Mouse (Mus musculus) CH12.LX (cell line): Measurements from ENCODE around the gene Rasal1. TPM values are rescaled to one million over a fixed set of nuclear protein-coding genes. Genes with fewer than 3 reads are reported as not detected.

Experiments
- DNase-seq: peaks from one replicate; pipeline ENCODE4 v3.0.0-alpha.2; 2013; ENCODE audit errors: extremely low read depth
- H3K27ac ChIP-seq: 2 replicates; pipeline ENCODE4 v1.5.1; 2012; ENCODE audit warnings: low read depth, mild to moderate bottlenecking, control low read depth, moderate library complexity; ENCODE audit not compliant: insufficient read depth
- H3K27me3 ChIP-seq: replicated peaks from 2 replicates; pipeline ENCODE3; 2012; ENCODE audit warnings: inconsistent platforms
- H3K36me3 ChIP-seq, 2 experiments: replicated peaks in 1 of 2; 2 replicates each; pipeline versions ENCODE3 to v1.6.1; 2012; ENCODE audit warnings: inconsistent platforms in 1 of 2, low read length in 1 of 2, mild to moderate bottlenecking in 1 of 2, mixed read lengths in 1 of 2, moderate library complexity in 1 of 2; ENCODE audit not compliant: control insufficient read depth in 1 of 2, insufficient read depth in 1 of 2
- H3K4me1 ChIP-seq, 2 experiments: 2 replicates each; pipeline ENCODE4 v1.6.1; 2012; ENCODE audit warnings: inconsistent platforms in 1 of 2, moderate library complexity in 1 of 2; ENCODE audit not compliant: insufficient read depth in 2 of 2, control insufficient read depth in 1 of 2
- H3K4me2 ChIP-seq: 2 replicates; pipeline ENCODE4 v1.6.1; 2012; ENCODE audit warnings: low read depth, mild to moderate bottlenecking, control low read depth; ENCODE audit not compliant: poor library complexity, insufficient read depth, severe bottlenecking
- H3K4me3 ChIP-seq, 3 experiments: fragments of 150-350 bp in 1 of 3; sonication (generic) in 1 of 3; replicated peaks in 1 of 3; 2 replicates each; pipeline versions ENCODE3 to v1.5.1; 2011 to 2012; ENCODE audit warnings: low read depth in 2 of 3, low read length in 2 of 3, mild to moderate bottlenecking in 2 of 3, moderate library complexity in 2 of 3, control low read depth in 1 of 3, improper control_type of control experiment in 1 of 3, inconsistent platforms in 1 of 3, mixed read lengths in 1 of 3; ENCODE audit not compliant: poor library complexity in 1 of 3
- H3K79me2 ChIP-seq: replicated peaks from 2 replicates; pipeline ENCODE4 v1.6.1; 2012; ENCODE audit warnings: mild to moderate bottlenecking, moderate library complexity; ENCODE audit not compliant: control insufficient read depth, poor library complexity, insufficient read depth, severe bottlenecking; ENCODE audit errors: extremely low read depth
- H3K9ac ChIP-seq: 2 replicates; pipeline ENCODE4 v1.6.1; 2012; ENCODE audit warnings: low read depth, mild to moderate bottlenecking, control low read depth, moderate library complexity; ENCODE audit not compliant: insufficient read depth
- H3K9me3 ChIP-seq: replicated peaks from 2 replicates; pipeline ENCODE3; 2012; ENCODE audit warnings: low read length, inconsistent platforms, mixed read lengths
- BHLHE40 ChIP-seq: IDR thresholded peaks from 2 replicates; pipeline ENCODE4 v1.6.1; 2011; ENCODE audit warnings: mild to moderate bottlenecking, low read depth, low read length, improper control_type of control experiment
- CHD2 ChIP-seq: IDR thresholded peaks from 2 replicates; pipeline ENCODE4 v1.6.1; 2011; ENCODE audit warnings: low read length, improper control_type of control experiment
- EP300 ChIP-seq: IDR thresholded peaks from 2 replicates; pipeline ENCODE4 v1.6.1; 2011; ENCODE audit warnings: low read length, improper control_type of control experiment
- IRF4 ChIP-seq: IDR thresholded peaks from 2 replicates; pipeline ENCODE4 v1.6.1; 2014; ENCODE audit warnings: low read depth, mild to moderate bottlenecking, inconsistent platforms, low read length, improper control_type of control experiment
- KAT2A ChIP-seq: IDR thresholded peaks from 2 replicates; pipeline ENCODE4 v1.6.1; 2012; ENCODE audit warnings: low read length, improper control_type of control experiment, inconsistent platforms; ENCODE audit not compliant: insufficient replicate concordance
- MEF2A ChIP-seq: IDR thresholded peaks from 2 replicates; pipeline ENCODE4 v1.6.1; 2014; ENCODE audit warnings: low read depth, mild to moderate bottlenecking, inconsistent platforms, low read length, improper control_type of control experiment, borderline replicate concordance
- POLR2A ChIP-seq: IDR thresholded peaks from 2 replicates; pipeline ENCODE4 v1.6.1; 2011; ENCODE audit warnings: low read depth, mild to moderate bottlenecking, improper control_type of control experiment, low read length
- RAD21 ChIP-seq: IDR thresholded peaks from 2 replicates; pipeline ENCODE4 v1.6.1; 2011; ENCODE audit warnings: low read depth, mild to moderate bottlenecking, low read length, improper control_type of control experiment, moderate library complexity
- SMC3 ChIP-seq: IDR thresholded peaks from 2 replicates; pipeline ENCODE4 v1.6.1; 2011; ENCODE audit warnings: low read depth, low read length, improper control_type of control experiment
- ZC3H11A ChIP-seq: IDR thresholded peaks from 2 replicates; pipeline ENCODE4 v1.6.1; 2012; ENCODE audit warnings: low read depth, mild to moderate bottlenecking, inconsistent platforms, low read length, improper control_type of control experiment
- ZKSCAN1 ChIP-seq: IDR thresholded peaks from 2 replicates; pipeline ENCODE4 v1.6.1; 2012; ENCODE audit warnings: low read depth, inconsistent platforms, low read length, improper control_type of control experiment, borderline replicate concordance
- ZMIZ1 ChIP-seq: IDR thresholded peaks from 2 replicates; pipeline ENCODE4 v1.6.1; 2012; ENCODE audit warnings: low read depth, mild to moderate bottlenecking, inconsistent platforms, low read length, improper control_type of control experiment
- dilution Hi-C: fragments of 300-500 bp; cut with MboI; formaldehyde crosslinking; loops from 2 replicates; pipeline ENCODE4 v1.14.3; 2020; ENCODE audit warnings: low sequenced_read_pairs; ENCODE audit not compliant: extremely low pct_unique_long_range_greater_than_20kb, extremely low pct_ligation_motif_present
- in situ Hi-C: fragments of 300-500 bp; cut with MboI; formaldehyde crosslinking; loops from 3 replicates; pipeline ENCODE4 v1.14.3; 2019; ENCODE audit warnings: low sequenced_read_pairs, low pct_ligation_motif_present, low pct_unique_long_range_greater_than_20kb, mixed read lengths
- polyA plus RNA-seq: library from polyadenylated mRNA; unstranded; fragments of >175 nt; gene quantifications from 2 replicates; pipeline ENCODE4 v1.2.1, GENCODE M21; 2012; ENCODE audit warnings: low read depth; ENCODE audit not compliant: insufficient read length
- total RNA-seq, 2 experiments: library from RNA; depleted of rRNA; stranded (reverse); fragments of 300-350 nt in 1 of 2; fragments of >200 nt in 1 of 2; gene quantifications; 2 replicates each; pipeline ENCODE4 v1.2.3; 2012 to 2014

Rasal1 gene
- total and polyA plus RNA-seq, 3 experiments, result 11.7 to 21.4 (median 15.6) TPM

- Histone ChIP-seq H3K27ac (no peak overlapping the region), H3K79me2 (no peaks in the 10 kb centered on the region), H3K4me2 (no peak overlapping the region)
- TF ChIP-seq ZC3H11A (no peak), ZMIZ1 (no peak), KAT2A (no peak), CHD2 (no peak), RAD21 (no peak), EP300 (no peak), BHLHE40 (no peak)
- TF ChIP-seq, all 38 proteins: peak for 0
- H3K36me3 ChIP-seq, result peaks cover 1 to 5% of the 10 kb centered on the region in 2 experiments
- no peak overlapping the region for H3K9ac ChIP-seq
- dilution Hi-C loops, result no loop called here
- H3K27me3 ChIP-seq, result no peaks in the 10 kb centered on the region
- no peak overlapping the region for H3K4me3 ChIP-seq
- in situ Hi-C loops, result no loop called here
- peaks cover 19 to 60% of the 10 kb centered on the region in 2 experiments for H3K4me1 ChIP-seq
- peaks cover 13% of the 10 kb centered on the region for H3K9me3 ChIP-seq
- DNase-seq, result no peak
Measured at GRCm38 (mm10) chr5:120698801-120699391, 50.3 kb downstream of the Rasal1 start.

- in situ Hi-C loops, result loop anchor here (25.0 kb wide), 1 partner anchor 189 kb away; the partner anchor contains the start of genes Plbd2 and Slc8b1
- Histone ChIP-seq H3K36me3 (no peaks in the 10 kb centered on the region), H3K9me3 (no peaks in the 10 kb centered on the region), H3K4me2 (no peak overlapping the region), H3K4me3 (no peak overlapping the region), H3K4me1 (peaks cover 19 to 74% of the 10 kb centered on the region in 2 experiments), H3K79me2 (no peaks in the 10 kb centered on the region)
- TF ChIP-seq BHLHE40 (0 out of 2 replicates have a peak, but pooled peaks have one; percentile 27), POLR2A (no peak), MEF2A (no peak)
- TF ChIP-seq, all 38 proteins: peak for 1
- dilution Hi-C loops, result no loop called here
- no peak for DNase-seq
- Histone ChIP-seq H3K27me3 (no peaks in the 10 kb centered on the region), H3K27ac (no peak overlapping the region), H3K9ac (no peak overlapping the region)
Measured at GRCm38 (mm10) chr5:120700996-120701790, 52.6 kb downstream of the Rasal1 start.

- H3K27me3 ChIP-seq, result no peaks in the 10 kb centered on the region
- H3K4me1 ChIP-seq, result peaks cover 16 to 72% of the 10 kb centered on the region in 2 experiments
- H3K9me3 ChIP-seq, result no peaks in the 10 kb centered on the region
- no peaks in the 10 kb centered on the region for H3K79me2 ChIP-seq
- H3K9ac ChIP-seq, result no peak overlapping the region
- no peak for DNase-seq
- no peak overlapping the region for H3K4me2 ChIP-seq
- in situ Hi-C loops, result loop anchor here (25.0 kb wide), 1 partner anchor 190 kb away; the partner anchor contains the start of genes Plbd2 and Slc8b1
- H3K4me3 ChIP-seq, result no peak overlapping the region
- no peak for TF ChIP-seq IRF4
- TF ChIP-seq SMC3, result no peak
- TF ChIP-seq ZKSCAN1, result no peak
- no peaks in the 10 kb centered on the region for H3K36me3 ChIP-seq
- H3K27ac ChIP-seq, result no peak overlapping the region
- dilution Hi-C loops, result no loop called here
Measured at GRCm38 (mm10) chr5:120702421-120702820, 53.8 kb downstream of the Rasal1 start.
